Mouse (Mus musculus) fat pad, adult 2 months (tissue): ENCODE data around the gene Rnf135.
"Not testable (repeated sequence)": the region's sequence is repeated elsewhere in the genome, so short reads cannot be mapped to it uniquely, and the experiment has no call there.

Source experiments
- DNase-seq: peaks from one replicate; pipeline ENCODE4 v3.0.0-alpha.2; 2011; ENCODE audit warnings: low read depth, low spot score; ENCODE audit errors: extremely low read depth

Gene Rnf135

GRCm38 (mm10) chr11:80161041-80161440 lies 22.6 kb upstream of the Rnf135 start:
- DNase-seq = no peak

GRCm38 (mm10) chr11:80163362-80164116 lies 20.1 kb upstream of the Rnf135 start:
- no peak for DNase-seq

GRCm38 (mm10) chr11:80164224-80164623 lies 19.4 kb upstream of the Rnf135 start:
- DNase-seq = no peak

- no peak for DNase-seq
Measured at GRCm38 (mm10) chr11:80168121-80168520, 15.5 kb upstream of the Rnf135 start.

GRCm38 (mm10) chr11:80168611-80169249 lies 14.9 kb upstream of the Rnf135 start:
- DNase-seq = no peak

GRCm38 (mm10) chr11:80169629-80170028 lies 14.0 kb upstream of the Rnf135 start:
- DNase-seq = no peak

- DNase-seq = no peak
Measured at GRCm38 (mm10) chr11:80170351-80170750, 13.3 kb upstream of the Rnf135 start.

GRCm38 (mm10) chr11:80171884-80172283 lies 11.8 kb upstream of the Rnf135 start:
- no peak for DNase-seq

- DNase-seq = no peak
Measured at GRCm38 (mm10) chr11:80173963-80174670, 9.5 kb upstream of the Rnf135 start.

GRCm38 (mm10) chr11:80176911-80177895 lies 6.4 kb upstream of the Rnf135 start:
- DNase-seq = no peak

GRCm38 (mm10) chr11:80178316-80178715 lies 5.3 kb upstream of the Rnf135 start:
- no peak for DNase-seq

GRCm38 (mm10) chr11:80181021-80181749 lies 2.5 kb upstream of the Rnf135 start:
- DNase-seq = no peak

GRCm38 (mm10) chr11:80183054-80183704 lies 472 bp upstream of the Rnf135 start:
- DNase-seq = not testable (repeated sequence)

GRCm38 (mm10) chr11:80184531-80185071 lies 950 bp downstream of the Rnf135 start:
- no peak for DNase-seq

- DNase-seq = not testable (repeated sequence)
Measured at GRCm38 (mm10) chr11:80185441-80185976, 1.9 kb downstream of the Rnf135 start.

GRCm38 (mm10) chr11:80190280-80190679 lies 6.6 kb downstream of the Rnf135 start:
- DNase-seq = no peak

- DNase-seq = no peak
Measured at GRCm38 (mm10) chr11:80193827-80194226, 10.2 kb downstream of the Rnf135 start.

- no peak for DNase-seq
Measured at GRCm38 (mm10) chr11:80196351-80196750, 12.7 kb downstream of the Rnf135 start.

GRCm38 (mm10) chr11:80199316-80199715 lies 15.7 kb downstream of the Rnf135 start:
- DNase-seq = no peak
